Comparison of ENCODE assay signal across 8 mouse cellular contexts in genomic region chr13:33964206-33965046, GRCm38 (mm10). TPM values are rescaled to one million over a fixed set of nuclear protein-coding genes. Genes with fewer than 3 reads are reported as not detected.
DNase-seq lines count a peak whose midpoint lies in the region; ATAC-seq and TF ChIP-seq lines count a peak whose summit lies in the region.

TSS of gene Nqo2 (plus strand) at chr13:33964687.

- H3K4me2 ChIP-seq in heart, embryonic 15.5 days: peak within 1 kb of the TSS; percentile 65
- peak within 1 kb of the TSS; percentile 82 for H3K4me2 ChIP-seq in liver, embryonic 14.5 days (ENCODE audit: low read depth)
- peak within 1 kb of the TSS; percentile 75 for H3K4me2 ChIP-seq in neural tube, embryonic 12.5 days (replicated peaks)

- peak within 1 kb of the TSS; percentile 65 for H3K9ac ChIP-seq in heart, embryonic 15.5 days
- H3K9ac ChIP-seq in liver, embryonic 14.5 days (replicated peaks): peak within 1 kb of the TSS; percentile 78
- H3K9ac ChIP-seq in neural tube, embryonic 12.5 days: peak within 1 kb of the TSS; percentile 68

- TF ChIP-seq CTCF in liver, embryonic 14.5 days (IDR thresholded peaks at IDR 0.05; ENCODE audit: low read depth): peak; percentile 73

- peaks cover 18% of the 10 kb centered on the region for H3K4me1 ChIP-seq in forebrain, embryonic 10.5 days
- peaks cover 16% of the 10 kb centered on the region for H3K4me1 ChIP-seq in heart, embryonic 15.5 days (replicated peaks)
- H3K4me1 ChIP-seq in liver, embryonic 14.5 days (replicated peaks; ENCODE audit: control insufficient read depth in 2 of 2, insufficient read depth in 2 of 2, low read length in 1 of 2): peaks cover 5 to 17% of the 10 kb centered on the region in 2 experiments; a peak in 2 of 4 replicates
- H3K4me1 ChIP-seq in neural tube, embryonic 12.5 days: no peaks in the 10 kb centered on the region

- 3% methylated on average over 22 of the region's 22 CpGs for WGBS in forebrain, embryonic 10.5 days
- WGBS in heart, embryonic 15.5 days: 2% methylated on average over 22 of the region's 22 CpGs
- 4% methylated on average over 22 of the region's 22 CpGs for WGBS in liver, embryonic 14.5 days (ENCODE audit: insufficient replicate concordance)
- WGBS in neural tube, embryonic 12.5 days: 3% methylated on average over 22 of the region's 22 CpGs

- H3K27ac ChIP-seq in forebrain, embryonic 10.5 days: peak within 1 kb of the TSS; percentile 90
- H3K27ac ChIP-seq in heart, embryonic 15.5 days: peak within 1 kb of the TSS; percentile 94
- peak within 1 kb of the TSS; percentile 73 for H3K27ac ChIP-seq in liver, embryonic 14.5 days
- H3K27ac ChIP-seq in neural tube, embryonic 12.5 days: peak within 1 kb of the TSS; percentile 62; the same call in 1 of the 2 replicates

- TF ChIP-seq EP300 in liver, embryonic 14.5 days (IDR thresholded peaks at IDR 0.05; ENCODE audit: low read depth): no peak

- H3K36me3 ChIP-seq in forebrain, embryonic 10.5 days (replicated peaks): no peaks in the 10 kb centered on the region
- no peaks in the 10 kb centered on the region for H3K36me3 ChIP-seq in heart, embryonic 15.5 days
- no peaks in the 10 kb centered on the region for H3K36me3 ChIP-seq in liver, embryonic 14.5 days (replicated peaks; ENCODE audit: control insufficient read depth, insufficient read depth, low read depth)
- no peaks in the 10 kb centered on the region for H3K36me3 ChIP-seq in neural tube, embryonic 12.5 days

- H3K9me3 ChIP-seq in forebrain, embryonic 10.5 days: no peaks in the 10 kb centered on the region
- no peaks in the 10 kb centered on the region for H3K9me3 ChIP-seq in heart, embryonic 15.5 days (replicated peaks)
- no peaks in the 10 kb centered on the region for H3K9me3 ChIP-seq in liver, embryonic 14.5 days (ENCODE audit: control insufficient read depth, low read length)
- no peaks in the 10 kb centered on the region for H3K9me3 ChIP-seq in neural tube, embryonic 12.5 days

- no peaks in the 10 kb centered on the region for H3K27me3 ChIP-seq in forebrain, embryonic 10.5 days (ENCODE audit: poor library complexity, severe bottlenecking)
- H3K27me3 ChIP-seq in heart, embryonic 15.5 days: no peaks in the 10 kb centered on the region
- no peaks in the 10 kb centered on the region for H3K27me3 ChIP-seq in liver, embryonic 14.5 days (ENCODE audit: control insufficient read depth, insufficient read depth, low read length)
- no peaks in the 10 kb centered on the region for H3K27me3 ChIP-seq in neural tube, embryonic 12.5 days (replicated peaks)

- DNase-seq in CD8-positive naive resting alpha-beta T cell, adult 2 months (ENCODE audit: low read depth in 2 of 2, low spot score in 2 of 2): peak; percentile 5 to 6
- peak; percentile 53 for DNase-seq in c-Kit-positive CD71-negative TER-119-negative erythroid progenitor cells, embryonic 14.5 days (ENCODE audit: low read depth)
- peak; percentile 82 for DNase-seq in forebrain, embryonic 10.5 days (ENCODE audit: extremely low spot score, low spot score)
- DNase-seq in kidney, postnatal 25 days: peak; percentile 84 to 93
- peak; percentile 49 to 53 (median 51) for DNase-seq in liver, embryonic 14.5 days (ENCODE audit: low read depth in 3 of 3, low spot score in 3 of 3)
- peak; percentile 74 for DNase-seq in telencephalon, adult 2 months (ENCODE audit: low read depth, low spot score)

- ATAC-seq in heart, embryonic 15.5 days (replicated peaks; ENCODE audit: insufficient number of reproducible peaks, insufficient read depth, low FRiP score, low read depth): peak; percentile 85
- peak; percentile 76 for ATAC-seq in liver, embryonic 14.5 days (ENCODE audit: insufficient read depth)
- peak; percentile 91 for ATAC-seq in neural tube, embryonic 12.5 days (ENCODE audit: low FRiP score, low read depth)

- peak within 1 kb of the TSS; percentile 66 for H3K4me3 ChIP-seq in forebrain, embryonic 10.5 days
- peak within 1 kb of the TSS; percentile 67 for H3K4me3 ChIP-seq in heart, embryonic 15.5 days
- peak within 1 kb of the TSS; percentile 64 to 90 for H3K4me3 ChIP-seq in liver, embryonic 14.5 days (ENCODE audit: insufficient read depth in 1 of 2, low read depth in 2 of 2, low read length in 2 of 2)
- peak within 1 kb of the TSS; percentile 50 for H3K4me3 ChIP-seq in neural tube, embryonic 12.5 days

RNA-seq across cellular contexts. Expression of gene Nqo2, which starts in this region (rescaled TPM):
- polyA plus RNA-seq in forebrain, embryonic 10.5 days (2016; fragmentation: Nextera tagmentation; extraction: Ambion mirVana): 21.8 and 24.7 TPM in 2 replicates
- 28.5 and 28.7 TPM in 2 replicates for polyA plus RNA-seq in heart, embryonic 15.5 days (2015; fragmentation: Nextera tagmentation; extraction: Ambion mirVana)
- polyA plus RNA-seq in liver, embryonic 14.5 days (2012; rRNA removed): 7.3 and 12.0 TPM in 2 replicates
- polyA plus RNA-seq in liver, embryonic 14.5 days (2014; fragmentation: Nextera tagmentation; extraction: Ambion mirVana): 25.0 and 27.4 TPM in 2 replicates
- 13.9 and 18.9 TPM in 2 replicates for polyA plus RNA-seq in neural tube, embryonic 12.5 days (2016; fragmentation: Nextera tagmentation; extraction: Ambion mirVana)

Comparison
In these comparisons a context has a peak if more than half of its experiments do, and no peak if none do; other contexts are left out.
1. Peak in every context shown above with its lines: DNase-seq, ATAC-seq, H3K4me3 ChIP-seq and H3K27ac ChIP-seq.
2. DNase-seq: peak in every context shown above with its lines; median percentile 88 in kidney, postnatal 25 days; 82 in forebrain, embryonic 10.5 days; 74 in telencephalon, adult 2 months; 53 in c-Kit-positive CD71-negative TER-119-negative erythroid progenitor cells, embryonic 14.5 days; 51 in liver, embryonic 14.5 days; 6 in CD8-positive naive resting alpha-beta T cell, adult 2 months.